Mouse (Mus musculus) liver, postnatal 0 days (tissue): ENCODE measurements around the gene Tcf7l2. TPM values are rescaled to one million over a fixed set of nuclear protein-coding genes. Genes with fewer than 3 reads are reported as not detected.

Source experiments
- ATAC-seq: fragments of 200-750 bp; cut with Nextera tagmentation; 2 replicates; pipeline ENCODE4 v1.8.0; 2017; ENCODE audit warnings: mild to moderate bottlenecking, moderate library complexity
- DNase-seq: peaks from one replicate; pipeline ENCODE4 v3.0.0-alpha.2; 2016
- H3K27ac ChIP-seq: fragments of 300-500 bp; sonication (generic); 2 replicates; pipeline ENCODE4 v1.5.1; 2014; ENCODE audit warnings: antibody characterized with exemption, moderate library complexity, mild to moderate bottlenecking, low read depth
- H3K27me3 ChIP-seq: fragments of 300-500 bp; sonication (generic); 2 replicates; pipeline ENCODE4 v1.6.1; 2014; ENCODE audit warnings: low read length, control low read depth, mixed read lengths; ENCODE audit not compliant: insufficient read depth
- H3K36me3 ChIP-seq: fragments of 300-500 bp; sonication (generic); replicated peaks from 2 replicates; pipeline ENCODE4 v1.6.1; 2014; ENCODE audit warnings: mild to moderate bottlenecking, control low read depth, low read length, moderate library complexity, mixed read lengths; ENCODE audit not compliant: insufficient read depth
- H3K4me1 ChIP-seq: fragments of 300-500 bp; sonication (generic); 2 replicates; pipeline ENCODE4 v1.6.1; 2014; ENCODE audit warnings: antibody characterized with exemption, mild to moderate bottlenecking, control low read depth; ENCODE audit not compliant: insufficient read depth
- H3K4me2 ChIP-seq: fragments of 300-500 bp; sonication (generic); 2 replicates; pipeline ENCODE4 v1.6.1; 2014; ENCODE audit warnings: low read depth, mild to moderate bottlenecking, low read length, moderate library complexity, mixed read lengths
- H3K4me3 ChIP-seq: fragments of 300-500 bp; sonication (generic); 2 replicates; pipeline ENCODE4 v1.5.1; 2014; ENCODE audit warnings: low read depth, low read length
- H3K9ac ChIP-seq: fragments of 300-500 bp; sonication (generic); replicated peaks from 2 replicates; pipeline ENCODE4 v1.6.1; 2014; ENCODE audit warnings: mild to moderate bottlenecking, moderate library complexity
- H3K9me3 ChIP-seq: fragments of 300-500 bp; sonication (generic); 2 replicates; pipeline ENCODE4 v1.6.1; 2016; ENCODE audit warnings: mild to moderate bottlenecking, control low read depth, low read length, mixed read lengths
- CTCF ChIP-seq: sonication (generic); IDR thresholded peaks from 2 replicates; pipeline ENCODE4 v1.5.1; 2016; ENCODE audit warnings: antibody characterized with exemption, low read depth
- EP300 ChIP-seq: IDR thresholded peaks from 2 replicates; pipeline ENCODE4 v1.6.1; 2016; ENCODE audit warnings: antibody characterized with exemption, low read depth, mild to moderate bottlenecking
- WGBS: fragments of 180-500 bp; shearing (Covaris S2); extraction: QIAGEN DNeasy Blood & Tissue Kit; methylation state at CpG from one replicate; pipeline ENCODE4 v1.1.7; 2014; ENCODE audit not compliant: insufficient replicate concordance; 5-methylcytosine and 5-hydroxymethylcytosine counted together
- polyA plus RNA-seq: library from polyadenylated mRNA; unstranded; fragments of >200 nt; fragmentation: Nextera tagmentation; extraction: Ambion mirVana; gene quantifications from 2 replicates; pipeline ENCODE4 v1.2.1, GENCODE M21; 2015

Gene Tcf7l2
- polyA plus RNA-seq, 1 experiment from 2014 or later, result 21.6 TPM

DNA sequence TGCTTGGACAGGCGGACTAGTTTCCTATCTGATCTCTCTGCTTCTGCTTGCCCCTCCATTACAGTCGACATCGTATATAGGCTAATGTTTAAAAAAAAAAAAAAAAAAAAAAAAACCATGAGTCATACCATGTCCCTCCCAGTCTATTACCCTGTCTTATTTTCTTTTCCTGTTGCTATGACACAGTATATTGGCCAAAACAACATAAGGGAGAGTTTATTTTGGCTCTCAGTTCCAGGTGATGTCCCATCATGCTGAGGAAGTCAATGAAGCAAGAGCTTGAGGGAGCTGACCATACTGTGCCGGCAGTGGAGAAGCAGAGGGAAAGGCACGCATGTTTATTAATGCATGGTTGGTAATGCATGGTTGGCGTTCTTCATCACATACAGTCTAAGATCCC is 215.1 kb downstream of the Tcf7l2 start:
- Histone ChIP-seq H3K9me3 (no peaks in the 10 kb centered on the region), H3K36me3 (no peaks in the 10 kb centered on the region), H3K27me3 (no peaks in the 10 kb centered on the region), H3K4me3 (no peak overlapping the region), H3K4me2 (no peak overlapping the region), H3K27ac (no peak overlapping the region), H3K9ac (no peak overlapping the region), H3K4me1 (no peaks in the 10 kb centered on the region)
- 80% methylated on average over 6 of the region's 6 CpGs for WGBS
- ATAC-seq (no peak), DNase-seq (no peak)
- TF ChIP-seq EP300 (no peak), CTCF (no peak)

DNA sequence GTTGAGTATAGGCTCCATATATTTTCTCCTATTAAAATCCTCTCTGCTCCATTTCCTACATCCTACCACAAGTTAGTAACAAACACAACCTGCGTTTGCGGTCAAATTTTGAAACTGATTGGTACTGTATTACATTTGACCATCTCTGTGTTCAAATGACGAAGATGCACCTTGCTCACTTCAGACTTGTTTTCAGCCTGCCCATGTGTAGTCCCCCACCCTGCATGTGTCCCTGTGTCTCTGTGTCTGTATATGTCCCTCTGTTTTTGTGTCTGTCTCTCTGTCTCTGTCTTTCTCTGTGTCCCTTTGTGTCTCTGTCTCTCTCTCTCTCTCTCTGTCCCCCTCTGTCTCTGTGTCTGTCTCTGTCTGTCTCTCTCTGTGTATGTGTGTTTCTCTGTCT is 222.8 kb downstream of the Tcf7l2 start:
- TF ChIP-seq EP300 (no peak), CTCF (no peak)
- 87% methylated on average over 3 of the region's 3 CpGs for WGBS

GRCm38 (mm10) chr19:55966066-55966465 is 224.4 kb downstream of the Tcf7l2 start:
- 50% methylated on average over 7 of the region's 7 CpGs for WGBS
- DNase-seq (no peak), ATAC-seq (no peak)
- Histone ChIP-seq H3K27me3 (no peaks in the 10 kb centered on the region), H3K9ac (no peak overlapping the region), H3K9me3 (no peaks in the 10 kb centered on the region), H3K4me1 (no peaks in the 10 kb centered on the region), H3K27ac (no peak overlapping the region), H3K36me3 (no peaks in the 10 kb centered on the region), H3K4me2 (no peak overlapping the region), H3K4me3 (no peak overlapping the region)
- TF ChIP-seq EP300, result no peak
- TF ChIP-seq CTCF, result no peak

More for the DNA sequence above, 222.8 kb downstream of the Tcf7l2 start:
- DNase-seq (no peak), ATAC-seq (no peak)
- Histone ChIP-seq H3K27ac (no peak overlapping the region), H3K27me3 (no peaks in the 10 kb centered on the region), H3K4me1 (no peaks in the 10 kb centered on the region), H3K36me3 (no peaks in the 10 kb centered on the region), H3K9ac (no peak overlapping the region), H3K4me3 (no peak overlapping the region), H3K9me3 (no peaks in the 10 kb centered on the region), H3K4me2 (no peak overlapping the region)

DNA sequence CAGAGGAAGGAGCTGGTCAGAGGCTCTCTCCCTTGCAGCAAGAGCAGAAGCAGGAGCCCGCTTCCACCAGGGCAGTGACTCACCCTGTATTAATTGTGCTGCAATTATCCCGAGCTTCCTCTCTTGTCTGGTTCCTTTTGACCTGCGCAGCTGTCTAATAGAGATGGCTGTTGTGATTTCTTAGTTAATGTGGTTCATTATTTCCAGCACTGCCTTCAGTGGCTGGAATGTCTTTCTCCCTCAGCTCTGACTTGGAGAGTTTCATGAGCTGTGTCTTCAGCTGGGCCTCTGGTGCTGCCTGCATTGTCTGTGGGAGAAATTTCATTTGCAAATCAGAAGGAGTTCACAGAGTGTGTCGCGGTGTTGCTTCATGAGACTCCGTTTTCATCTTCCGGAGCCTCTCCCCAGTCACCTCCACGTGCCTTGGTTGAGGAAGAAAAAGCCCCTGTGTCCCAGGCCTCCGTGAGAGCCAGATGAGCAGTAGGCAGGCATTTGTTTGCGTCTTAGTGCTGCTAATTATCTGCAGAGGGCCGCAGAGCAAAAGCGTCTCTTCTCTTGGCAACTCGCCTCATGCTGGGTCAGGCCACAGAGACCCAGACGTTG is 228.4 kb downstream of the Tcf7l2 start:
- no peaks in the 10 kb centered on the region for H3K4me1 ChIP-seq
- DNase-seq, result no peak
- 39% methylated on average over 14 of the region's 14 CpGs for WGBS
- no peak overlapping the region for H3K9ac ChIP-seq
- no peak for ATAC-seq
- no peaks in the 10 kb centered on the region for H3K36me3 ChIP-seq
- TF ChIP-seq EP300 (no peak), CTCF (no peak)
- no peak overlapping the region for H3K4me2 ChIP-seq
- no peak overlapping the region for H3K4me3 ChIP-seq
- H3K27me3 ChIP-seq, result no peaks in the 10 kb centered on the region
- no peaks in the 10 kb centered on the region for H3K9me3 ChIP-seq
- H3K27ac ChIP-seq, result no peak overlapping the region

- Histone ChIP-seq H3K27ac (no peak overlapping the region), H3K4me2 (no peak overlapping the region), H3K9ac (no peak overlapping the region), H3K4me3 (no peak overlapping the region), H3K9me3 (no peaks in the 10 kb centered on the region), H3K36me3 (no peaks in the 10 kb centered on the region), H3K4me1 (no peaks in the 10 kb centered on the region), H3K27me3 (no peaks in the 10 kb centered on the region)
- TF ChIP-seq CTCF, result no peak
- TF ChIP-seq EP300, result no peak
- no peak for DNase-seq
- 86% methylated on average over 9 of the region's 9 CpGs for WGBS
- no peak for ATAC-seq
Measured at GRCm38 (mm10) chr19:55976073-55976472, 234.5 kb downstream of the Tcf7l2 start.
